Mouse (Mus musculus): ENCODE results near the gene Gm3411.
"Not testable (repeated sequence)": the region's sequence is repeated elsewhere in the genome, so short reads cannot be mapped to it uniquely, and the experiment has no call there.

The Gm3411 gene

DNA sequence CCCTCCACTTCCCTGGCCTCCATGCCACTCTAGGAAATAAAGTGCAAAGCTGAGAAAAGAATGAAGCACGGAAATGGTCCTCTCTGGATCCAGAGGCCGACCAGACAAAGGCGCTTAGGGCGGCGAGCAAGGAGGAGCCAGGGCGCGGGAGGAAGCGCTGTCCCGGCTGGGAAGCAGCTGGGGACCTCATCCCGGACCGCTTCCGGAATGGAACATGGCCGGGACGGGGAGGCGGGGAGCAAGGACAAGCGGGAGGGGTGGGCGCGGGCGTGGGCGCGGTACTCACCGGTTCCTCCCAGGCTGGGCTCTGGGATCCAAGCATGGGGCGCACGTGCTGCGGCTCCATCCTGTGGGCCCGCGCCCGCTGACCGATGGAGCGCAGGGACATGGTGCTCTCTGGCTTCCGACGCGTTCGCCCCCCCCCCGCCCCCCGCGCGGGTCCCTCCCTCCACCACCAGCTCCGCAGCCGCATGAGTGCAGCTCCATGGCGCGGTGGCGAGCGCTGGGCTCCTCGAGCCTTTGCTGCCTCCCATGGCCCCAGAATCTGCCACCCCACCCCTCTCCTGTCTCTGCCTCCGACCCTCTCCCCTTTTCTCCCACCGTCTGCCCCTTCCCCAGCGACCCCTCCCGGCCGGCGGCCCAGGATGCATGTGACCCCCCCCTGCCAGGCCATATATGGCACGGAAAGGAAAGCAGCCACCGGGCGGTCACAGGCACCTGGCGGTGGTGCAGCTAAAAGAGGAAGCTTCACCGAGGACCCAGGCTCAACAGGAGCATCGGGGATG is at the start of gene Gm3411:
Gene Gm3411 (minus strand): TSS at position 320 of the 785 bp plus-strand sequence.
- peak; percentile 29 for DNase-seq

GRCm38 (mm10) chr14:6304743-6305142 is 17.7 kb upstream of the Gm3411 start, which contains the start of gene Gm21103:
Gene Gm21103 (minus strand): TSS chr14:6304843.
- DNase-seq: not testable (repeated sequence)

DNA sequence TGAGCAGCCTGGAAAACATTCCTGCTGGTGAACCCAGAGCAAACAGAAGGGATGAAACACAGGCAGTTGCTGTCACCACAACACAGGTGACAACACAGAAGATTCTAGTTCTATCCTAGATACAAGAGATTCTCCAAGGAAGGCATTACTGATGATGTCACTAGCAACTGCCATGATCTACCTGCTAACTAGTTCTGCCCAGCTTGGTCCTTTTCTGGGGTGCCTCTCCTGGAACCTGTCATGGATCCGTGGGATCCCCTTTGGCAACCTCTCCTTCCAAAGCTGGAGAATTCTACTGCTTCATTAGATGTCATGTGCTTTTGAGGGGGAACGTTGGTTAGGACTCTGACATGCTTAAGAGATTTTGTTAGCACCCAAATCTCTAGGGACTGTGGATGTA is 67.9 kb downstream of the Gm3411 start, which contains the start of gene Gm21560:
Gene Gm21560 (minus strand): TSS at position 101 of the 400 bp plus-strand sequence.
- DNase-seq: not testable (repeated sequence)
